Mouse (Mus musculus) activated CD4-positive, CD25-positive, alpha-beta regulatory T cell, adult 4 months (primary cell): ENCODE results near the gene Nrn1. TPM values are rescaled to one million over a fixed set of nuclear protein-coding genes. Genes with fewer than 3 reads are reported as not detected.
A peak's percentile ranks its signal among the peaks of the same experiment; 100 is the strongest.

Experiments used
- ATAC-seq: one replicate; pipeline ENCODE4 v1.8.0; 2017
- polyA plus RNA-seq, 2 experiments: library from polyadenylated mRNA; unstranded; fragments of 100-300 nt; shearing (Covaris generic); gene quantifications; one replicate each; pipeline ENCODE4 v1.2.1; 2017

Nrn1 gene
- 10 to 100 TPM; 21.6 to 35.2 TPM for polyA plus RNA-seq

- no peak for ATAC-seq
Measured at GRCm38 (mm10) chr13:36734731-36735571, at the start of gene Nrn1. Gene Nrn1 (minus strand): TSS chr13:36735131.

- ATAC-seq = no peak
Measured at GRCm38 (mm10) chr13:36779626-36780025, 44.7 kb upstream of the Nrn1 start.

GRCm38 (mm10) chr13:36766801-36767200 is 31.9 kb upstream of the Nrn1 start:
- ATAC-seq = no peak

- no peak for ATAC-seq
Measured at GRCm38 (mm10) chr13:36751861-36752260, 16.9 kb upstream of the Nrn1 start.

- no peak for ATAC-seq
Measured at GRCm38 (mm10) chr13:36750056-36750455, 15.1 kb upstream of the Nrn1 start.

GRCm38 (mm10) chr13:36736619-36736996 is 1.7 kb upstream of the Nrn1 start:
- ATAC-seq = no peak

GRCm38 (mm10) chr13:36735901-36736618 is 1.1 kb upstream of the Nrn1 start:
- peak; percentile 17 for ATAC-seq

GRCm38 (mm10) chr13:36733989-36734690 is 791 bp downstream of the Nrn1 start:
- ATAC-seq = no peak

GRCm38 (mm10) chr13:36733566-36733965 is 1.4 kb downstream of the Nrn1 start:
- no peak for ATAC-seq

- ATAC-seq = no peak
Measured at GRCm38 (mm10) chr13:36732891-36733490, 1.9 kb downstream of the Nrn1 start.

- ATAC-seq = no peak
Measured at GRCm38 (mm10) chr13:36731931-36732461, 2.9 kb downstream of the Nrn1 start.

GRCm38 (mm10) chr13:36731016-36731930 is 3.7 kb downstream of the Nrn1 start:
- peak; percentile 47 for ATAC-seq

- ATAC-seq = no peak
Measured at GRCm38 (mm10) chr13:36730341-36730761, 4.6 kb downstream of the Nrn1 start.

GRCm38 (mm10) chr13:36729731-36730340 is 5.1 kb downstream of the Nrn1 start:
- ATAC-seq = no peak

GRCm38 (mm10) chr13:36728509-36728908 is 6.4 kb downstream of the Nrn1 start:
- ATAC-seq = no peak

GRCm38 (mm10) chr13:36727779-36728470 is 7.0 kb downstream of the Nrn1 start:
- no peak for ATAC-seq

- ATAC-seq = peak; percentile 19
Measured at GRCm38 (mm10) chr13:36726951-36727778, 7.8 kb downstream of the Nrn1 start.

GRCm38 (mm10) chr13:36726551-36726950 is 8.4 kb downstream of the Nrn1 start:
- no peak for ATAC-seq

GRCm38 (mm10) chr13:36725881-36726280 is 9.1 kb downstream of the Nrn1 start:
- no peak for ATAC-seq
